Mouse (Mus musculus) splenic B cell, adult 2 months (primary cell): ENCODE measurements around the gene Coq9.

ENCODE experiments used
- DNase-seq: peaks from one replicate; pipeline ENCODE4 v3.0.0-alpha.2; 2011; ENCODE audit warnings: low read depth, low spot score
- H3K27me3 ChIP-seq: 2 replicates; pipeline ENCODE4 v1.6.1; 2012; ENCODE audit warnings: mild to moderate bottlenecking, low read length, moderate library complexity, mixed read lengths; ENCODE audit not compliant: control insufficient read depth, poor library complexity, insufficient read depth, severe bottlenecking
- H3K36me3 ChIP-seq: 2 replicates; pipeline ENCODE4 v1.6.1; 2012; ENCODE audit warnings: mild to moderate bottlenecking, low read length, moderate library complexity, mixed read lengths; ENCODE audit not compliant: control insufficient read depth, poor library complexity, insufficient read depth, severe bottlenecking

Coq9 gene

GRCm38 (mm10) chr8:94837662-94838574 is at the start of gene Coq9, which contains the start of gene Ciapin1:
Gene Coq9 (plus strand): TSS chr8:94838321.
Gene Ciapin1 (minus strand): TSS chr8:94838358.
- DNase-seq, result peak; percentile 96

GRCm38 (mm10) chr8:94789256-94789955 is 48.7 kb upstream of the Coq9 start:
- DNase-seq, result no peak
- H3K27me3 ChIP-seq, result no peaks in the 10 kb centered on the region
- no peaks in the 10 kb centered on the region for H3K36me3 ChIP-seq

More at GRCm38 (mm10) chr8:94837662-94838574, at the start of gene Coq9, which contains the start of gene Ciapin1:
- no peaks in the 10 kb centered on the region for H3K36me3 ChIP-seq
- no peaks in the 10 kb centered on the region for H3K27me3 ChIP-seq

GRCm38 (mm10) chr8:94794368-94794767 is 43.8 kb upstream of the Coq9 start:
- no peak for DNase-seq
- Histone ChIP-seq H3K36me3 (no peaks in the 10 kb centered on the region), H3K27me3 (no peaks in the 10 kb centered on the region)

- Histone ChIP-seq H3K27me3 (no peaks in the 10 kb centered on the region), H3K36me3 (no peaks in the 10 kb centered on the region)
- no peak for DNase-seq
Measured at GRCm38 (mm10) chr8:94794782-94795181, 43.3 kb upstream of the Coq9 start.

GRCm38 (mm10) chr8:94800278-94800968 is 37.7 kb upstream of the Coq9 start:
- DNase-seq, result no peak
- Histone ChIP-seq H3K27me3 (no peaks in the 10 kb centered on the region), H3K36me3 (no peaks in the 10 kb centered on the region)

GRCm38 (mm10) chr8:94801293-94802095 is 36.6 kb upstream of the Coq9 start:
- DNase-seq, result no peak
- Histone ChIP-seq H3K27me3 (no peaks in the 10 kb centered on the region), H3K36me3 (no peaks in the 10 kb centered on the region)

- DNase-seq, result peak; percentile 28
- H3K27me3 ChIP-seq, result no peaks in the 10 kb centered on the region
- no peaks in the 10 kb centered on the region for H3K36me3 ChIP-seq
Measured at GRCm38 (mm10) chr8:94802375-94802774, 35.7 kb upstream of the Coq9 start.

GRCm38 (mm10) chr8:94803551-94803950 is 34.6 kb upstream of the Coq9 start:
- H3K36me3 ChIP-seq, result no peaks in the 10 kb centered on the region
- DNase-seq, result no peak
- no peaks in the 10 kb centered on the region for H3K27me3 ChIP-seq

- H3K36me3 ChIP-seq, result no peaks in the 10 kb centered on the region
- H3K27me3 ChIP-seq, result no peaks in the 10 kb centered on the region
- DNase-seq, result no peak
Measured at GRCm38 (mm10) chr8:94804546-94805340, 33.4 kb upstream of the Coq9 start.

GRCm38 (mm10) chr8:94805811-94806210 is 32.3 kb upstream of the Coq9 start:
- H3K27me3 ChIP-seq, result no peaks in the 10 kb centered on the region

GRCm38 (mm10) chr8:94807506-94807905 is 30.6 kb upstream of the Coq9 start:
- H3K36me3 ChIP-seq, result no peaks in the 10 kb centered on the region
- no peak for DNase-seq
- H3K27me3 ChIP-seq, result no peaks in the 10 kb centered on the region

More at GRCm38 (mm10) chr8:94805811-94806210, 32.3 kb upstream of the Coq9 start:
- H3K36me3 ChIP-seq, result no peaks in the 10 kb centered on the region
- no peak for DNase-seq

GRCm38 (mm10) chr8:94808372-94808771 is 29.7 kb upstream of the Coq9 start:
- DNase-seq, result no peak
- no peaks in the 10 kb centered on the region for H3K27me3 ChIP-seq

GRCm38 (mm10) chr8:94810153-94810552 is 28.0 kb upstream of the Coq9 start, which contains the start of gene Ccl17:
Gene Ccl17 (plus strand): TSS chr8:94810453.
- no peak for DNase-seq
- Histone ChIP-seq H3K36me3 (no peaks in the 10 kb centered on the region), H3K27me3 (no peaks in the 10 kb centered on the region)

More at GRCm38 (mm10) chr8:94808372-94808771, 29.7 kb upstream of the Coq9 start:
- H3K36me3 ChIP-seq, result no peaks in the 10 kb centered on the region
